Mouse (Mus musculus) olfactory bulb, adult 2 months (tissue): Measurements from ENCODE around the gene Dnah2.

Experiments used
- CTCF ChIP-seq: fragments of 200-500 bp; IDR thresholded peaks from 2 replicates; pipeline ENCODE4 v1.5.1; 2012; ENCODE audit warnings: low read depth, mild to moderate bottlenecking, low read length, moderate library complexity; ENCODE audit not compliant: insufficient read depth
- POLR2A ChIP-seq: fragments of 200-500 bp; IDR thresholded peaks from 2 replicates; pipeline ENCODE4 v1.6.1; 2012; ENCODE audit warnings: mild to moderate bottlenecking, low read depth, low read length, moderate library complexity; ENCODE audit not compliant: insufficient read depth

DNA sequence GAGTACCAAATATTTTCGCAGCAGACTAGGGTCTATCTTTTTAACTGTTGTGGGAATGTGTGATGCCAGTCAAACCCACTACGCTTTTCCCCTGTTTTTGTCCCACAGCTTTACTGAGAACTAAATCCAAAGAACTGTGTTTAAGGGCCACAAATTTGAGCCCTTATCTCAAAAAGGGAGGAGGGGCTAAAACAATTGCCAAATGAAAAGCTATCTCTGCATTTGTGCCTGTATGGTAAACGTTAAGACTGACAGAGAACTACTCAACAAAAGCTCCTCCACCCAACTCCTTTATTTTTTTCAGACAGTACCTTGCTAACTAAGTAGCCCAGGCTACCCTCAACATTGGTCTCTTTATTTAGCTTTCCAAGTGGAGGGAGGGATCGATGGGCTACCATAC lies 43.9 kb upstream of the Dnah2 start:
- TF ChIP-seq POLR2A (no peak), CTCF (no peak)
